8 mouse cellular contexts compared by ENCODE assay signal in genomic region chr10:91187872-91188271, GRCm38 (mm10). TPM values are rescaled to one million over a fixed set of nuclear protein-coding genes. Genes with fewer than 3 reads are reported as not detected.
DNase-seq lines count a peak whose midpoint lies in the region; ATAC-seq and TF ChIP-seq lines count a peak whose summit lies in the region.

No protein-coding gene starts in this region.

- WGBS in embryonic facial prominence, embryonic 15.5 days: under 1% methylated on average over 15 of the region's 15 CpGs
- WGBS in limb, embryonic 14.5 days: under 1% methylated on average over 15 of the region's 15 CpGs
- WGBS in midbrain, embryonic 16.5 days: under 1% methylated on average over 15 of the region's 15 CpGs

- H3K4me2 ChIP-seq in embryonic facial prominence, embryonic 15.5 days (replicated peaks): peak overlapping the region; percentile 51
- peak overlapping the region; percentile 52 for H3K4me2 ChIP-seq in limb, embryonic 14.5 days (replicated peaks; ENCODE audit: low read depth, low read length, severe bottlenecking)
- peak overlapping the region; percentile 63 for H3K4me2 ChIP-seq in midbrain, embryonic 16.5 days (ENCODE audit: low read length)

- H3ac ChIP-seq in C2C12 (ENCODE audit: control insufficient read depth, insufficient read length, low read depth): peak overlapping the region; percentile 68

- no peaks in the 10 kb centered on the region for H3K27me3 ChIP-seq in C2C12 (ENCODE audit: control insufficient read depth, insufficient read depth, insufficient read length)
- no peaks in the 10 kb centered on the region for H3K27me3 ChIP-seq in embryonic facial prominence, embryonic 15.5 days
- H3K27me3 ChIP-seq in limb, embryonic 14.5 days (ENCODE audit: control insufficient read depth, insufficient read depth, low read length): no peaks in the 10 kb centered on the region
- no peaks in the 10 kb centered on the region for H3K27me3 ChIP-seq in midbrain, embryonic 16.5 days (ENCODE audit: control insufficient read depth, insufficient read depth, low read depth, low read length)

- no peak overlapping the region for H3K4me3 ChIP-seq in C2C12 (ENCODE audit: insufficient read depth, poor library complexity, severe bottlenecking)
- peak overlapping the region; percentile 61 for H3K4me3 ChIP-seq in bone marrow macrophage, adult 2 months (ENCODE audit: insufficient read depth, low read length)
- H3K4me3 ChIP-seq in embryonic facial prominence, embryonic 15.5 days (replicated peaks): peak overlapping the region; percentile 40
- peak overlapping the region; percentile 29 for H3K4me3 ChIP-seq in limb, embryonic 14.5 days (replicated peaks; ENCODE audit: low read length)
- peak overlapping the region; percentile 37 for H3K4me3 ChIP-seq in midbrain, embryonic 16.5 days (ENCODE audit: low read depth, low read length)

- ATAC-seq in embryonic facial prominence, embryonic 15.5 days (ENCODE audit: insufficient number of reproducible peaks, low FRiP score, low TSS enrichment, low read depth): 0 out of 2 replicates have a peak, but pooled peaks have one; percentile 44
- peak; percentile 78; the same call in 1 of the 2 replicates for ATAC-seq in limb, embryonic 14.5 days (ENCODE audit: low FRiP score, low read depth)
- peak; percentile 55 for ATAC-seq in midbrain, embryonic 16.5 days

- H3K9me3 ChIP-seq in embryonic facial prominence, embryonic 15.5 days (replicated peaks): no peaks in the 10 kb centered on the region
- H3K9me3 ChIP-seq in limb, embryonic 14.5 days (ENCODE audit: control insufficient read depth, low read length): no peaks in the 10 kb centered on the region
- H3K9me3 ChIP-seq in midbrain, embryonic 16.5 days (replicated peaks; ENCODE audit: control insufficient read depth, low read length, poor library complexity, severe bottlenecking): no peaks in the 10 kb centered on the region

- no peaks in the 10 kb centered on the region for H3K36me3 ChIP-seq in C2C12 (ENCODE audit: control insufficient read depth, insufficient read depth)
- H3K36me3 ChIP-seq in embryonic facial prominence, embryonic 15.5 days: no peaks in the 10 kb centered on the region
- H3K36me3 ChIP-seq in limb, embryonic 14.5 days (ENCODE audit: control insufficient read depth, insufficient read depth, low read length): no peaks in the 10 kb centered on the region
- no peaks in the 10 kb centered on the region for H3K36me3 ChIP-seq in midbrain, embryonic 16.5 days (ENCODE audit: control insufficient read depth, insufficient read depth, low read length)

- peaks cover 9% of the 10 kb centered on the region for H3K4me1 ChIP-seq in bone marrow macrophage, adult 2 months (ENCODE audit: control insufficient read depth, insufficient read depth, low read length)
- peaks cover 24% of the 10 kb centered on the region for H3K4me1 ChIP-seq in embryonic facial prominence, embryonic 15.5 days
- peaks cover 14% of the 10 kb centered on the region for H3K4me1 ChIP-seq in limb, embryonic 14.5 days (ENCODE audit: control insufficient read depth, insufficient read depth, low read length)
- H3K4me1 ChIP-seq in midbrain, embryonic 16.5 days (ENCODE audit: control insufficient read depth, insufficient read depth, low read length): peaks cover 15% of the 10 kb centered on the region

- H3K9ac ChIP-seq in embryonic facial prominence, embryonic 15.5 days: peak overlapping the region; percentile 54
- H3K9ac ChIP-seq in limb, embryonic 14.5 days (ENCODE audit: low read depth, low read length, severe bottlenecking): peak overlapping the region; percentile 70
- H3K9ac ChIP-seq in midbrain, embryonic 16.5 days (ENCODE audit: low read depth, low read length): peak overlapping the region; percentile 72

- no peak for TF ChIP-seq CTCF in C2C12 (IDR thresholded peaks at IDR 0.05; ENCODE audit: control insufficient read depth, insufficient read depth, insufficient read length)
- 0 out of 2 replicates have a peak, but pooled peaks have one; percentile 29 for TF ChIP-seq CTCF in bone marrow macrophage, adult 2 months (IDR thresholded peaks at IDR 0.05; ENCODE audit: low read depth, low read length)

- no peaks in the 10 kb centered on the region for H3K79me3 ChIP-seq in C2C12 (ENCODE audit: low read depth)

- H3K79me2 ChIP-seq in C2C12 (ENCODE audit: control insufficient read depth, insufficient read depth): no peaks in the 10 kb centered on the region

- H3K27ac ChIP-seq in bone marrow macrophage, adult 2 months (ENCODE audit: insufficient read depth, low read depth, low read length): no peak overlapping the region
- H3K27ac ChIP-seq in embryonic facial prominence, embryonic 15.5 days (replicated peaks): peak overlapping the region; percentile 90
- H3K27ac ChIP-seq in limb, embryonic 14.5 days (replicated peaks; ENCODE audit: low read depth, low read length): peak overlapping the region; percentile 86
- H3K27ac ChIP-seq in midbrain, embryonic 16.5 days (ENCODE audit: low read length): peak overlapping the region; percentile 96

- DNase-seq in heart, adult 9 months (ENCODE audit: low spot score in 2 of 2): peak; percentile 79 to 90
- peak; percentile 95 for DNase-seq in kidney, adult 9 months
- peak; percentile 88 for DNase-seq in limb, embryonic 14.5 days (ENCODE audit: low spot score)
- peak; percentile 81 to 82 for DNase-seq in spleen, postnatal 10 days (ENCODE audit: low spot score in 2 of 2)

- no peak for TF ChIP-seq POLR2A in bone marrow macrophage, adult 2 months (IDR thresholded peaks at IDR 0.05; ENCODE audit: borderline replicate concordance, low read depth, low read length)
- TF ChIP-seq POLR2A in limb, embryonic 14.5 days (IDR thresholded peaks at IDR 0.05; ENCODE audit: borderline replicate concordance, extremely low read depth, insufficient read depth, insufficient read length): no peak; the same call in 1 of the 2 replicates

TF ChIP-seq in C2C12, 6 proteins besides CTCF, POLR2A, EP300 and RAD21:
- TF ChIP-seq CEBPB (IDR thresholded peaks at IDR 0.05; ENCODE audit: low read depth): no peak
- no peak for TF ChIP-seq MAX (IDR thresholded peaks at IDR 0.05)
- TF ChIP-seq FOSL1 (IDR thresholded peaks at IDR 0.05; ENCODE audit: insufficient read depth, low read length, poor library complexity, severe bottlenecking): no peak
- TF ChIP-seq MYOG (IDR thresholded peaks at IDR 0.05; ENCODE audit: control insufficient read depth, extremely low read depth, insufficient read length): no peak
- no peak for TF ChIP-seq MYOD1 (IDR thresholded peaks at IDR 0.05; ENCODE audit: control insufficient read depth, insufficient read length, low read depth)

RNA-seq across cellular contexts. Expression of gene Tmpo, which starts 6.8 kb away (rescaled TPM):
- polyA plus RNA-seq in C2C12 (2012; fragmentation: generic; extraction: Trizol): 113 TPM
- polyA plus RNA-seq in bone marrow macrophage, adult 2 months (2012; ENCODE audit: insufficient read depth, insufficient read length, missing spikeins): 150 and 155 TPM in 2 replicates
- 198 and 203 TPM in 2 replicates for polyA plus RNA-seq in embryonic facial prominence, embryonic 15.5 days (2015; fragmentation: Nextera tagmentation; extraction: Ambion mirVana)
- polyA plus RNA-seq in limb, embryonic 14.5 days (2012; rRNA removed): 285 and 340 TPM in 2 replicates
- 239 and 276 TPM in 2 replicates for polyA plus RNA-seq in limb, embryonic 14.5 days (2014; fragmentation: Nextera tagmentation; extraction: Ambion mirVana)
- polyA plus RNA-seq in midbrain, embryonic 16.5 days (2015; fragmentation: Nextera tagmentation; extraction: Ambion mirVana): 82.8 and 100 TPM in 2 replicates
